ENCODE assay signal across 18 mouse cellular contexts in genomic region chr6:86660161-86660877, GRCm38 (mm10). TPM values are rescaled to one million over a fixed set of nuclear protein-coding genes. Genes with fewer than 3 reads are reported as not detected.
DNase-seq lines count a peak whose midpoint lies in the region; ATAC-seq and TF ChIP-seq lines count a peak whose summit lies in the region.
"Had no signal": no experiment of that assay in that cellular context is flagged by ENCODE, and none has a peak within 500 bp of the region (broad histone marks: within the 10 kb centered on the region; RNA-seq: fewer than 3 reads in every experiment).

No protein-coding gene starts in this region.

- no peak for TF ChIP-seq CTCF in stomach, postnatal 0 days (IDR thresholded peaks at IDR 0.05; ENCODE audit: low read depth)
- TF ChIP-seq CTCF in liver, embryonic 14.5 days (IDR thresholded peaks at IDR 0.05; ENCODE audit: low read depth), result no peak

- no peak overlapping the region for H3K9ac ChIP-seq in stomach, embryonic 15.5 days
- no peak overlapping the region for H3K9ac ChIP-seq in stomach, postnatal 0 days (ENCODE audit: low read length)
- peak overlapping the region; percentile 61 for H3K9ac ChIP-seq in liver, embryonic 14.5 days (replicated peaks)
- H3K9ac ChIP-seq in heart, embryonic 11.5 days (ENCODE audit: low read depth, low read length), result no peak overlapping the region
- H3K9ac ChIP-seq: forebrain, embryonic 12.5 days; limb, embryonic 12.5 days; midbrain, embryonic 15.5 days; neural tube, embryonic 12.5 days had no signal

- no peak overlapping the region for H3K4me3 ChIP-seq in stomach, embryonic 15.5 days (replicated peaks)
- no peak overlapping the region for H3K4me3 ChIP-seq in stomach, postnatal 0 days (ENCODE audit: low read depth, low read length)
- H3K4me3 ChIP-seq in liver, embryonic 14.5 days (ENCODE audit: insufficient read depth in 1 of 2, low read depth in 2 of 2, low read length in 2 of 2), result peak overlapping the region in 1 of 2 experiments; percentile 28; a peak in 3 of 4 replicates
- no peak overlapping the region for H3K4me3 ChIP-seq in heart, embryonic 11.5 days (ENCODE audit: low read depth, low read length)
- H3K4me3 ChIP-seq: forebrain, embryonic 12.5 days; heart, embryonic 10.5 days; limb, embryonic 12.5 days; midbrain, embryonic 15.5 days; neural tube, embryonic 12.5 days had no signal

- TF ChIP-seq EP300 in stomach, postnatal 0 days (optimal IDR thresholded peaks at IDR 0.05), result no peak
- TF ChIP-seq EP300 in liver, embryonic 14.5 days (IDR thresholded peaks at IDR 0.05; ENCODE audit: low read depth), result peak; percentile 83

- H3K4me1 ChIP-seq in stomach, embryonic 15.5 days, result no peaks in the 10 kb centered on the region
- no peaks in the 10 kb centered on the region for H3K4me1 ChIP-seq in stomach, postnatal 0 days (replicated peaks; ENCODE audit: control insufficient read depth, insufficient read depth)
- H3K4me1 ChIP-seq in liver, embryonic 14.5 days (replicated peaks; ENCODE audit: control insufficient read depth in 2 of 2, insufficient read depth in 2 of 2, low read length in 1 of 2), result peaks cover 27 to 33% of the 10 kb centered on the region in 2 experiments
- H3K4me1 ChIP-seq in heart, embryonic 11.5 days (ENCODE audit: control insufficient read depth, insufficient read depth, low read length), result peaks cover 5% of the 10 kb centered on the region; the same call in 1 of the 2 replicates
- H3K4me1 ChIP-seq: forebrain, embryonic 12.5 days; midbrain, embryonic 15.5 days; neural tube, embryonic 12.5 days had no signal

- H3K27ac ChIP-seq in stomach, embryonic 15.5 days, result no peak overlapping the region
- H3K27ac ChIP-seq in stomach, postnatal 0 days (replicated peaks), result no peak overlapping the region
- peak overlapping the region; percentile 97 for H3K27ac ChIP-seq in liver, embryonic 14.5 days
- H3K27ac ChIP-seq in heart, embryonic 11.5 days (ENCODE audit: low read depth, low read length), result no peak overlapping the region
- H3K27ac ChIP-seq: forebrain, embryonic 12.5 days; heart, embryonic 10.5 days; limb, embryonic 12.5 days; midbrain, embryonic 15.5 days; neural tube, embryonic 12.5 days had no signal

- H3K36me3 ChIP-seq in stomach, embryonic 15.5 days, result peaks cover 22% of the 10 kb centered on the region; the same call in 1 of the 2 replicates
- H3K36me3 ChIP-seq in stomach, postnatal 0 days (ENCODE audit: control insufficient read depth, insufficient read depth, low read length), result peaks cover 9% of the 10 kb centered on the region
- peaks cover 88% of the 10 kb centered on the region for H3K36me3 ChIP-seq in liver, embryonic 14.5 days (replicated peaks; ENCODE audit: control insufficient read depth, insufficient read depth, low read depth)
- H3K36me3 ChIP-seq in heart, embryonic 11.5 days (ENCODE audit: control insufficient read depth, insufficient read depth, low read length), result 0 out of 2 replicates have a peak, but pooled peaks cover 7% of the 10 kb centered on the region

- H3K9me3 ChIP-seq in stomach, embryonic 15.5 days, result no peaks in the 10 kb centered on the region
- no peaks in the 10 kb centered on the region for H3K9me3 ChIP-seq in stomach, postnatal 0 days (ENCODE audit: control insufficient read depth, low read length)
- H3K9me3 ChIP-seq in liver, embryonic 14.5 days (ENCODE audit: control insufficient read depth, low read length), result no peaks in the 10 kb centered on the region
- H3K9me3 ChIP-seq in heart, embryonic 11.5 days (replicated peaks; ENCODE audit: control insufficient read depth, low read length), result no peaks in the 10 kb centered on the region
- H3K9me3 ChIP-seq: forebrain, embryonic 12.5 days; heart, embryonic 10.5 days; limb, embryonic 12.5 days; midbrain, embryonic 15.5 days; neural tube, embryonic 12.5 days had no signal

- no peaks in the 10 kb centered on the region for H3K27me3 ChIP-seq in stomach, embryonic 15.5 days (replicated peaks)
- no peaks in the 10 kb centered on the region for H3K27me3 ChIP-seq in stomach, postnatal 0 days (ENCODE audit: control insufficient read depth, insufficient read depth, low read length)
- no peaks in the 10 kb centered on the region for H3K27me3 ChIP-seq in liver, embryonic 14.5 days (ENCODE audit: control insufficient read depth, insufficient read depth, low read length)
- H3K27me3 ChIP-seq in heart, embryonic 11.5 days (ENCODE audit: control insufficient read depth, insufficient read depth, low read length), result no peaks in the 10 kb centered on the region
- H3K27me3 ChIP-seq: forebrain, embryonic 12.5 days; limb, embryonic 12.5 days; midbrain, embryonic 15.5 days; neural tube, embryonic 12.5 days had no signal

- 74% methylated on average over 9 of the region's 9 CpGs for WGBS in stomach, embryonic 15.5 days
- WGBS in stomach, postnatal 0 days, result 73% methylated on average over 9 of the region's 9 CpGs
- WGBS in liver, embryonic 14.5 days (ENCODE audit: insufficient replicate concordance), result 36% methylated on average over 9 of the region's 9 CpGs
- WGBS in heart, embryonic 11.5 days (ENCODE audit: insufficient replicate concordance), result 65% methylated on average over 9 of the region's 9 CpGs

- ATAC-seq in stomach, embryonic 15.5 days (ENCODE audit: insufficient read depth, low FRiP score, low read depth), result peak; percentile 68; the same call in 1 of the 2 replicates
- no peak for ATAC-seq in stomach, postnatal 0 days (ENCODE audit: low FRiP score, low TSS enrichment)
- peak; percentile 89 for ATAC-seq in erythroblast, adult 5-6 weeks (replicated peaks; ENCODE audit: low FRiP score, poor library complexity, severe bottlenecking)
- ATAC-seq in liver, embryonic 14.5 days (ENCODE audit: insufficient read depth), result peak; percentile 91
- no peak for ATAC-seq in heart, embryonic 11.5 days (replicated peaks; ENCODE audit: insufficient number of reproducible peaks, low FRiP score, low TSS enrichment)
- ATAC-seq: midbrain, embryonic 15.5 days had no signal

- no peak overlapping the region for H3K4me2 ChIP-seq in stomach, embryonic 15.5 days
- no peak overlapping the region for H3K4me2 ChIP-seq in stomach, postnatal 0 days (replicated peaks; ENCODE audit: low read depth)
- peak overlapping the region; percentile 72 for H3K4me2 ChIP-seq in liver, embryonic 14.5 days (ENCODE audit: low read depth)
- H3K4me2 ChIP-seq in heart, embryonic 11.5 days, result no peak overlapping the region
- H3K4me2 ChIP-seq: forebrain, embryonic 12.5 days; limb, embryonic 12.5 days; midbrain, embryonic 15.5 days; neural tube, embryonic 12.5 days had no signal

- DNase-seq in stomach, postnatal 0 days (ENCODE audit: low spot score), result no peak
- DNase-seq in liver, embryonic 14.5 days (ENCODE audit: low read depth in 3 of 3, low spot score in 3 of 3), result peak; percentile 74 to 85 (median 83)
- DNase-seq in spleen, postnatal 10 days (ENCODE audit: low spot score in 2 of 2), result peak; percentile 37 to 72
- no peak for DNase-seq in right cerebral cortex, postnatal 14 days
- no peak for DNase-seq in layer of hippocampus, postnatal 14 days (ENCODE audit: low spot score in 2 of 2)
- DNase-seq: cerebellum, postnatal 10 days; kidney, adult 18-20 months; kidney, postnatal 36 days; thymus, postnatal 25 days had no signal

RNA-seq across cellular contexts. Expression of gene Mxd1, which starts 8.6 kb away (rescaled TPM):
- 15.1 and 18.6 TPM in 2 replicates for polyA plus RNA-seq in stomach, embryonic 15.5 days (2015; fragmentation: Nextera tagmentation; extraction: Ambion mirVana)
- 24.4 and 27.3 TPM in 2 replicates for polyA plus RNA-seq in stomach, postnatal 0 days (2015; fragmentation: Nextera tagmentation; extraction: Ambion mirVana)
- total RNA-seq in erythroblast, adult 5-6 weeks (2015; ENCODE audit: low replicate concordance), result 323 and 336 TPM in 2 replicates
- total RNA-seq in erythroblast, adult 5-6 weeks (2017; ENCODE audit: low replicate concordance), result 573 and 620 TPM in 2 replicates
- 17.8 and 18.7 TPM in 2 replicates for polyA plus RNA-seq in liver, embryonic 14.5 days (2012; rRNA removed)
- polyA plus RNA-seq in liver, embryonic 14.5 days (2014; fragmentation: Nextera tagmentation; extraction: Ambion mirVana), result 30.3 and 32.5 TPM in 2 replicates
- polyA plus RNA-seq in heart, embryonic 11.5 days (2014; fragmentation: Nextera tagmentation; extraction: Ambion mirVana), result 9.5 and 12.6 TPM in 2 replicates
- total RNA-seq in layer of hippocampus, postnatal 14 days (2021), result 10 to 100 TPM; 16.9 to 17.7 TPM

RNA-seq across cellular contexts. Expression of gene Snrnp27, which starts 24.0 kb away (rescaled TPM):
- polyA plus RNA-seq in stomach, embryonic 15.5 days (2015; fragmentation: Nextera tagmentation; extraction: Ambion mirVana), result 108 and 115 TPM in 2 replicates
- 82.7 and 90.8 TPM in 2 replicates for polyA plus RNA-seq in stomach, postnatal 0 days (2015; fragmentation: Nextera tagmentation; extraction: Ambion mirVana)
- 22.4 and 32.1 TPM in 2 replicates for total RNA-seq in erythroblast, adult 5-6 weeks (2015; ENCODE audit: low replicate concordance)
- total RNA-seq in erythroblast, adult 5-6 weeks (2017; ENCODE audit: low replicate concordance), result 65.8 and 91.9 TPM in 2 replicates
- polyA plus RNA-seq in liver, embryonic 14.5 days (2012; rRNA removed), result 13.6 and 27.2 TPM in 2 replicates
- 54.5 and 58.2 TPM in 2 replicates for polyA plus RNA-seq in liver, embryonic 14.5 days (2014; fragmentation: Nextera tagmentation; extraction: Ambion mirVana)
- 97.6 and 109 TPM in 2 replicates for polyA plus RNA-seq in heart, embryonic 11.5 days (2014; fragmentation: Nextera tagmentation; extraction: Ambion mirVana)
- 10 to 100 TPM; 56.2 to 56.8 TPM for total RNA-seq in layer of hippocampus, postnatal 14 days (2021)

RNA-seq across cellular contexts. Expression of gene Asprv1, which starts 32.4 kb away (rescaled TPM):
- 30.9 and 104 TPM in 2 replicates for polyA plus RNA-seq in stomach, embryonic 15.5 days (2015; fragmentation: Nextera tagmentation; extraction: Ambion mirVana)
- 2,145 and 2,418 TPM in 2 replicates for polyA plus RNA-seq in stomach, postnatal 0 days (2015; fragmentation: Nextera tagmentation; extraction: Ambion mirVana)
- total RNA-seq in erythroblast, adult 5-6 weeks (2015; ENCODE audit: low replicate concordance), result 6.1 and 10.2 TPM in 2 replicates
- 0.28 and 1.4 TPM in 2 replicates for total RNA-seq in erythroblast, adult 5-6 weeks (2017; ENCODE audit: low replicate concordance)
- polyA plus RNA-seq in liver, embryonic 14.5 days (2012; rRNA removed), result 0.26 and 0.33 TPM in 2 replicates
- polyA plus RNA-seq in liver, embryonic 14.5 days (2014; fragmentation: Nextera tagmentation; extraction: Ambion mirVana), result 0.23 and 0.28 TPM in 2 replicates
- not detected in 2 replicates for polyA plus RNA-seq in heart, embryonic 11.5 days (2014; fragmentation: Nextera tagmentation; extraction: Ambion mirVana)
- total RNA-seq in layer of hippocampus, postnatal 14 days (2021), result 1 to 10 TPM; 1.2 to 2.1 TPM
- total RNA-seq: gastrocnemius, adult 18-20 months had no signal

Comparison
In these comparisons a context has a peak if more than half of its experiments do, and no peak if none do; other contexts are left out.
1. ATAC-seq: peak in stomach, embryonic 15.5 days (single experiment), erythroblast, adult 5-6 weeks (single experiment) and liver, embryonic 14.5 days (single experiment); none in stomach, postnatal 0 days (single experiment) and heart, embryonic 11.5 days (single experiment).
2. DNase-seq: peak in liver, embryonic 14.5 days (3 of 3) and spleen, postnatal 10 days (2 of 2); none in stomach, postnatal 0 days (single experiment), right cerebral cortex, postnatal 14 days (single experiment) and layer of hippocampus, postnatal 14 days (0 of 2).
3. RNA of gene Asprv1, which starts 32.4 kb away (polyA plus RNA-seq): 2,145 to 2,418 TPM in stomach, postnatal 0 days and 30.9 to 104 TPM in stomach, embryonic 15.5 days; 0.23 to 0.33 TPM in liver, embryonic 14.5 days and not detected in heart, embryonic 11.5 days; every median in the first group is over 10 times any median in the second.